Mouse (Mus musculus) heart, adult 9 months (tissue): Measurements from ENCODE around the gene Sgce.
"Not testable (repeated sequence)": the region's sequence is repeated elsewhere in the genome, so short reads cannot be mapped to it uniquely, and the experiment has no call there.

Experiments used
- DNase-seq, 2 experiments: peaks; one replicate each; pipeline ENCODE4 v3.0.0; 2022; ENCODE audit warnings: low spot score in 2 of 2

The Sgce gene

DNA sequence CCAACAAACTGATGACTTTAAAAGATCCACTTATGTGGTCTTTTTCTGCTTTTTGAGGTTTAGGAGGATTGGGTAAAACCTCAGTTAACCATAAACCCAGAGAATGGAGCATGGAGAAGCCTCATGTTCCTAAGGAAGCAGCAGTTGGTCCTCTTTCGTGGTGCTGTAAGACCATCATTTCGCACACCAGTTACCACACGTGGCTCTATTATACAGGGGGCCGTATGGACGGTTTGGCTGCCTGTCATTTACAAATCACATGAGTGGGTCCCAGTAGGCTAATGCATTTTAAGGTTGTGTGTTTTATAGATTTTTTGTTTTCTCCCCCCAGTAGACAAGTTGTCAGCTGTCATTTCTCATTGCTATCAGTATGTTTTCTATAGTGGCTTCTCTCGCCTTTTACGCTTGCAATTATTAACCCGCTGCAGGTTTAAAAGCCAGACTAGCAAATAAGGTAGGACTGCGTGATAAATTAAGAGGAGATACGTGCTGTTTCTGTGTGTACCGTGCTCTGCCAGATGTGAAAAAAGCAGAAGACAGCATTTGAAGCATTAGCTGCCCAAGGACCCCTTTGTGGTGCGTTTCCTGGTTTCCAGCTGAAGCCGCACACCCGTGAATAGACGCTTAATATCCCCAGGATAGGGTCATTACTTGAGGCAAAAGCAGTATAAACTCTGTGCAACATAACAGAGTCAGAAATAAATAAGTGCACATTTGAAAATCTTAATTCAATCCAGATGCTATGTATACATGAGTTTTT lies 22.8 kb downstream of the Sgce start:
- no peak for DNase-seq

DNA sequence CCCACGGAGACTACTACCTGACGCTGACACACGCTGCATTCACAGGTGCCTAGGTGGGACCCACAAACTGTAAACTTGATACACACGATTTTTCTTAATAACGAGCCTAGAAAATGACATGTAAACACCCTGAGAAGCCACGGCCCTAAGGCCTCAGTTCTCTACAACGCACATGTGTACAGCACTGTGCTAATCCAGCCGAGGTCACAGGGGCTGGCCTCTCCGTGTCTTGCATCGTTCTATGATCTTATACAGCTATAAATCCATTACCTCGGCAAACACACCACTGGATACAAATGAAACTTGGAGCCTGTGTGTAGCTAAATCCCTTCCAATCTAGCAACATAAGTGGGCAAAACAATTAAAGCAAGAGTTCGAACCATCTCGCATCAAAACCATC lies 24.3 kb downstream of the Sgce start:
- no peak for DNase-seq

DNA sequence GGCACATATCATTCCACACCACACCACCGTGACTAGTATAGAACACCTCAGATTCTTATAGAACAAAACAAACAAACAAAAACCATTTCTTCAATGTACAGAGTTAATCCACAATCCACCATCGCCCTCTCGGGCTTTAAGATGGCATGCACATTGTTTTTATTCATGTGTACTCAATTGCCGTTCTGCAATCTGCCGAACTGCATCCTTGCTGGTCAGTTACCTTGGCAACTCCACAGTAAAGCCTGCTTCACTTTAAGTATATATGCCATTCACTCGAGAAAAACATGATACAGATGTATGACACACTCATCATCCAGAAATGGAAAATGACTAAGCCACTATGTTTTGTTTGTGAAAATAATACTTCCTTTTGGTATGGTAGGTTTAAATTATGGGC lies 24.9 kb downstream of the Sgce start:
- no peak for DNase-seq

DNA sequence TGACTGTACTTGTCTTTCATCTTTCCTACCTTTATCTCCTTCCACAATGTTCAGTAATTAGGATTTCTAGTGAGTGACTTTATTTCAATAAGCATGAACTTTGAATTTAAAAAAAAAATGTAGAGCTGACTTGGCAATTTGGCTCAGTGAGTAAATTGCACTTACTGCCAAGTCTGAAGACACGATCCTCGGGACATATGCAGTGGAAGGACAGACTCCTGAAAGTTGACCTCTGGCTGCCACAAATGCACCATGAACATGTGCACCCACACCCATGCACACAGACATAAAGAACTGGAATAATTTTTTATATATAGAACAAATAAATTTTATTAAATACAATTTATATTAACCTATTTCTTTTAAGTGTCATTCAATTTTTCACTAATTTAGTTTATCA lies 29.7 kb downstream of the Sgce start:
- no peak for DNase-seq

DNA sequence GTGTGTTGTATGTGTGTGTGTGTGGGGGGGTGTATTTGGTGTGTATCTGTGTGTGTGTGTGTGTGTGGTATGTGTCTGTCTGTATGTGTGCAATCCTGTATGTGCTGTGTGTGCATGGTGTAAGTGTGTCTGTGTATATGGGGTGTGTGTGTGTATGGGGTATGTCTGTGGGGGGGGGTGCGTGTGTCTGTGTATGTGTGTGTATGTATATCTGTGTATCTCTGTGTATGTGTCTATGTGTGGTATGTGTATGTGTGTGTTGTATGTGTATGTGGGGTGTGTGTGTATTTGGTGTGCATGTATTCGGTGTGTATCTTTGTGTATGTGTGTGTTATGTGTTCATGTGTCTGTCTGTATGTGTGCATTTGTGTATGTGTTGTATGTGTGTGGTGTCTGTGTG lies 30.8 kb downstream of the Sgce start:
- no peak for DNase-seq

DNA sequence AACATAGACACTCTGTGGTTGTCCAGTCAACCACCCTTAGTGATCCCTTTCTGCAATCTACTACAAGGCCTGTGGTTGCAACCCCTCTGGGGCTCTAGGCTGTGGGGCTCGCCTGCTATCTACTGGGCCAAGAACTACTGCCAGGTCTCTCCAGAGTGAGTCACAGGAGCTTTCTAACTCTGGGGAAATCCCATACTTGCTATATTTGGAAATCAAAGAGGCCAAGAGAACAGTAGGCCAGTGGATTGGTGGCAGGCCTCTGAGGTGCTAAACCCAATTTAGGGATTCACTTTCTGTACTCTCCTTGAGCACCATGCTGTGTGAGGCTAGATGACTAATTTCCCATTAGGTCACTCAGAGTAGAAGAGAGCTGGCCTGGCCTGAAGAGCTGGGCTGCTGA lies 38.0 kb downstream of the Sgce start:
- DNase-seq, result peak; percentile 30

DNA sequence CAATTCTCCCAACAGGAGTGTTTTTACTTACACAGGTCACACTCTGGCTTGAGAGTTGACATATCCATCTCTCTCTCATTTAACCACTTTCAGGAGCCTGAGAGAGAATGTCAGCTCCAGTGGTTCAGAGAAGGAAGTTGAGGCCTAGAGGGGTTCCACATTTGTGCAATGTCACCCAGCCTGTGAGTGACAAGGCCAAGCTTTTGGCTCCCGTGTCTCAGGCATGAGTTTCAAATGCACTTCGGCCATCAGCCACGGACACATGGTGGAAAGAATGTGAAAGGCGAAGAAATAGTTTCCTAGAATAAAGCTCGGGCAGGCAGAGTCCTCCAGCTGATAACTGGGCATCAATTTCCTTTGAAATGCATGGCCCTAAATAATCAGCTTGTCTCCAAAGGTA lies 40.6 kb downstream of the Sgce start:
- DNase-seq, result no peak

DNA sequence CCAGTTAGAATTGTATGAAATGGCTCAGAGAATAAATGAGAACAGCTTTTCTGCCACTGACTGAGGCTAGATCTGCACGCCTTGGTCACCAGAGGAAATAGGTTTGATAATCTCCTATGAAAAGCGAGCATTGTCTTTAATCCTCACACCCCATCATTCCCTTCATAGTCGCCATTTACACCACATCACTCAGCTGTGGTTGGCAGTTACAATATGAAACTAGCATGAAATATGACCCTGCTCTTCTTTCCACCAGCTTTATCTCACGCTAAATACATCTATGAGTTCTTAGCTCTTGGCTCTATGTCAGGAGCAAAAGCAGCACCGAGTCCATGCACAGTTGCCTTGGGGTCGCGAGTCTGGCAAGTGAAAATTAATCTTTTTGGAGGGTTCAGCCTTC lies 43.1 kb downstream of the Sgce start:
- no peak for DNase-seq

DNA sequence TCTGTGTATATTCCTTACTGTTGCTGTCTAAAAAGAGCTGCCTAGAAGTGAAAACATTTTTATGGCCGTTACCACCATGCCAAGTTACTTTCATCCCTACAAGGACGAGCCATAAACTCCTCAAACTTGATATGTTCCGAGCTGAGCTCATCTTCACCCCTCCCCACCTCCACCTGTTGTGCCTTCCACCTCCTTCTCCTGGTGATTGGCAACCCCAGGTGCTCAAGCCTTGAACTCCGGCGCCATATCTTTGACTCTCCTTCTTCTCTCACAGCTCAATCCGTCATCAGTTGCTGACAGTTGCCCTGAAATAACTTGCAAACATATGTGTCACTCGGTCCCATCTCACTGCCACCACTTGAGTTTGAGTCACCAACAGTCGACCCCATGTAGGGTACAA lies 45.4 kb downstream of the Sgce start:
- DNase-seq, result no peak

DNA sequence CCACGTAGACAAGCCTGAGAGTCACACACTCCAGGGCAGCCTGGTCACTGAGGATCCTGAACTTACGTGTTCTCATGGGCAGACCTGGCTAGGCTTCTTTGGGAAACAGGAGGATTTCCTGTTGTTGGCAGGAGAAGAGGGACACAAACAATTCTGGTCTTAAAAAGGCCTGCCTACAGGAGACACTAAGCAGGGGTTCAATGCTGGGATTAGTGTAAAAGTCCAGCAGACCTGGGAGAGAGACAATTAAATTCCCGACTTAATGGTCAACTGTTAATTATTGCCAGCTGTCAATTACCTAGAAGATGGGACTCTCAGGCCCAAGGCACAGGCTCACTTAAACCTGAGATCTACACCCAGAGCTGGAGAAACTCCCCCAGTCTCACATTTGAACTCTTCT lies 51.2 kb downstream of the Sgce start:
- DNase-seq, result no peak

DNA sequence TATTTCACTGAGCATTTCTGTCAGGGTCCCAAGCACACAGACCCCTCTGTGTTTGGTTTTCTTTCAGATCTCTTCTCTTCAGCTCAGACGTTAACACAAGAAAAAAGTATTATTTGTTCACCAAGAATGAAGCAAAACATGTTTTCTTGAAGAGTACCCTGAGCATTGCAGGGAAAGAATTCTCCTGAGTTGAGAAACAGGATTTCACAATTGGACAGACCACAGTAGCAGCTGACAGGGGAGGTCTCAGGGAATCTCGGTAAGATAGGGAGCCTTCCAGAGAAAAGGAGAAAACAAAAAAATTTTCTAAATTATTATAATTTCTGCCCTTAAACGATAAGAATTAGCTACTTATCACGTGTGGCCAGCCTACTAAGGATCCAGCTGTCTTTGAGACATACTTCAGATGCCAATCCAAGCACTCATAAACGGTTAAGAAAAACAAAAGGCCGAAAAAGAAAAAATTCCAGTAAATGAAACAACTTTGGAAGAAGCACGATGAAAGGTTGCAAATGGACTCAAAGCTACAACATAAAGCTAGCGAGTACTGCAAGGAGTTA lies 52.3 kb downstream of the Sgce start:
- peak in 1 of 2 experiments; percentile 6 for DNase-seq

DNA sequence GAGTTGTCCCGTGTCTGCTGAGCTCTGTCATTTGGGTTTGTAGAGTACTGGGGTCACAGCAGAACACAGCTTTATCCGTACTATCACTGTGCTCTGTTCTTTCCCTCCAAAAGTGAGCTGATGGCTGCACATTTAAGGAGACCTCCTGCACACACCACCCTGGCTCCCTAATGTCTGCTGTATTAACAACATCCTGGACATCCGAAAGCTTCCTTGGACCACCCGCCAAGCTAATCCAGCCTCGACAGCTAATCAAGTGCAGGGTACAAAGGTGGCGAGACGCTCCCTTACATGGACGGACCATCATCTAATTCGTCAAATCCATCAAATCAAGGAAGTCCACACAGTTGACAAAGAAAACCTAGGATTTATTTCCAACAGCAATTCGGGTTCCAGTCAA lies 53.5 kb downstream of the Sgce start:
- DNase-seq, result no peak

DNA sequence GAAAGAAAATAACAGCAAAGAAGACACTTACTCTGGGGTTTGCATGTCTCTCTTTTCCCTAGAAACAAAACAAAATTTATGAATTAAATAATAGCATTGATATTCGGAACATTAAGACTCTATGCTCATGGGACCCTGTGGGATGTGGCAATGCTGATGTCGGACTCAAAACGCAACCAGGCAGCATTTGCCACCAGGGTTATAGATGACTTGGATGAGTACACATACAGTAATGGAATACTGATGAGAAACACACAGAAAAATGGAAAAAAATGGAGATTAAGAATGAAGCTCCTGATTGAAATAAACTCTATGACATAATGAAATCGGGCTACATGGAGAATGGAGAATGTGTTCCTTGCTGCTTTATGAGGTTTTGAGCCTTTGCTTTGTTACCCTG lies 56.6 kb downstream of the Sgce start:
- DNase-seq, result no peak

DNA sequence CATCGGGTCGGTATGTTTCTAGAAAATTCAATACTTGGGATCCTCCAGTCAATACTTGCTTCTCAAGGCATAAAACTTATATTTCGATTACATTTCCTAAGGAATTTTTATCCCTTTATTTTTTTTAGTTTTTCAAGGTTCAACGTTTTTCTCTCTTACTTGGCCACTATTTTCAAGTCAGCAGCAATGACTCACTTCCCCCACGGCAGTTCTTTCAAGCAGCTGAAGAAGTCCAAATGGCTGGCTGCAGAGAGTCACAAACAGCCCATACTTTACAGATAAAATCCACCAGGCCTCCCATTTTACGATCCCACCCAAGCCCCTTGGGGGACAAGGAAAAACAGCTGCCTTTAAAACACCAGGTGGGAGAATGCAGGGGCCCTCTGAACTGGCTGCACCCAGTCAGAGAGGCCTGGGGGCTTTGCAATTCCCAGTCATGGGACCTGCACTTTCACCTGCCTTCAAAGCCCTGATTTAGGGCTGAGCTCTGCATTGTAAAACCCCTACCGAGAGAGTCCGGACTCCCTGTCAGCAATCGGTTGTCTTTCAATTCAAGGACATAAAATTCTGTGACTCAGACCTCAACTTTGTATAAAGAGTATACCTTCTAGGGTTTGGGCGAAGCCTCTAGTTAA lies 62.2 kb downstream of the Sgce start:
- no peak for DNase-seq

DNA sequence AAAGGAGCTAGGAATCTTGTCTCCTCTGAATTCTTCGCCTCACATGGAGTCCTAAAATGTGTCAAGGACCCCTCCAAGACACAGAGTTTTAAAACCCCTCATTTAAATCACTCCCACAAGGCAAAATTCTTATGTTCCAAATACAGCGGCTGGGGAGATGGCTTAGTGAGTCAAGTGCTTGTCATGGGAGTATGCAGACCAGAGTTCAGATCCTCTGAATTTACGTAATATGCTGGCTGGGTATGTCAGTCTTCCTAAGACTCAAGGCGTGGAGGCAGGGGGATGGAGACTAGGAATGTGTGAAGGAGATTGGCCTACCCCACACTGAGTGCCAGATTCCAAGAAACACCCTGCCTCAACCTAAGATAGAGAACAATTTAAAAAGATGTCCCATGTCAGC lies 66.4 kb downstream of the Sgce start:
- DNase-seq, result no peak

DNA sequence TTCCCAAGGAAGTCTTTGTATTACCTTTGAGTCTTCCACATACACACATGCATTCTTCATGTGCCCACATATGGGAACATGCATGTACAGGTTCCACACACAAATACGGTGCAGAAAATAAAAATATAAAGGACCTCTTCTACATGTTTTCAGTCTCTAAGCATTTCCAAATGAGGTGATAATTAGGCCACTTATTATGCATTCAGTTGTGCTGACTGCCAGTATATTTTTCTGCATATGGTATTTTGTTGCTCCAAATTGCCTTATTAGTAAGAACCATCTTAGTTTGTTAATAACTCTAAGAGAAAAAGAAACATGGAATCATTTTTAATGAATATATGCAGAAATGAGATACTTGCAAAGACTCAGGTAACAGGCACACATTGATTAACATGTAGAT lies 67.0 kb downstream of the Sgce start:
- DNase-seq, result no peak

DNA sequence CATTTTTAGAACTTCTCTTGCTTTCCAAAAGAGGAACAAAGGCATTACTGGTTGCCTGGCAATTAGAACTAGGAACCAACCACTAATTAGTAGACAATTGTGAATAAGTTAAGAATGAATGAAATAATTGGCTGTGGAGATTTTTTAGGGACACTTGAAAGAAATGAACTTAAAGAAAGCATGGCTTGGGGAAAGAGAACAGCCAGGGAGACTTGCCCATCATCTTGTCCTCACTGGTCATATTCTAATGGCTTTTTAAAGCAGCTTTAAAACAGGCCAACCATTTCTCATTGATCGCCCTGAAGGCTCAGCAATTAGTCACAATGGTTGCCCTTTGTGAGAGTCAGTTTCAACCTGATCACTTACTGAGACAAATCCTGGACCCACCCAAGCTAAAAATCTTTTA lies 69.6 kb downstream of the Sgce start:
- DNase-seq, result no peak

DNA sequence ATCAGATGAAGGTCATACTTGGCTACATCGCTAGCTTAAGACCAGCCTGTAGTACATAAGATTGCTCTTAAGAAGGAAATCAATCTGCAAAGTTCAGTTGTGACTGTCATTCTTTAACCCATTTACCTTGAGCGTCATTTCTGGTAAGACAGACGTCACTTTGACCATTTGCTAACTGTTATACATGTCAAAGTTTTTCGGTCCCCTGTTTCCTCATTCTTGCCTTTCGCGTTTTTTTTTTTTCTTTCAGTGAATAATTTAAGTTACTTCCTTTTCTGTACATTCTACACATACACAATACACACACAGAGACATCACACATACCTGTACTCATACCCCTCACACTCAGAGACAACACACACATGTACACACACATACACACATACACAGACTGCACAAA lies 81.9 kb downstream of the Sgce start:
- no peak for DNase-seq

DNA sequence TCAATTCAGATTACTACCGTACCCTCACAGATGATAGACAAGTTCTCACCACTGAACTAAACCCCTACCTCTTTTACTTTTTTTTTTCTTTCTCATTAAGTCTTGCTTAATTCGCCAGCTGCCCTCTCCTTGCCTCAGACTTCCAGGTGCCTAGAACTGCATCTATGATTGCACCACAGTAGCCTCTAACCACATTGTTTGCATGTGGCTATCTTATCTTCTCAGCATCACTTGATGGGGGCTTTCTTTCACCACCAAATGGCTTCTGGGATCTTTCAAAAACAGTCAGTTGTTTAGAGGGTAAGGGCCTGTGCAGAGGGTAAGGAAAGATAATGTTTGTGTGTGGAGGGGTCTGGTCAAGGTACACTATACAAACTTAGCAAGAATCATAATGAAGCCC lies 82.7 kb downstream of the Sgce start:
- DNase-seq, result no peak

DNA sequence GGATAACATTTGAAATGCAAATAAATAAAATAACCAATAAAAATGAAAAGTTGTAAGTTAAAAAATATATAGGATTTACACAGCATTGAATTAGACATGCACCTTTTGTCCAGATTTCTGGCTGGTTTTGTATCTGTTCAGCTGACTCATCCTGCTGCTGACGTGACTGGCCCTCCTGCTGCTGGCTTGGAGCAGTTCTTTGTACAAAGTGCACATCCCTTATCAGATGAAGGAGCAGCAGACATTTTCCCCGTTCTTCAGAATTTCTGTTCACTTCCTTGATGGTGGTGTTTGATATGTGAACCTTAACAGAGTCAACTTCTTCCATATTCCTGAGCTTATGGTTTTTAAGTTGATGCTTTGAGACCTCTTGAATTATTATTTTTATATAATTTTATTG lies 83.5 kb downstream of the Sgce start:
- DNase-seq, result no peak

DNA sequence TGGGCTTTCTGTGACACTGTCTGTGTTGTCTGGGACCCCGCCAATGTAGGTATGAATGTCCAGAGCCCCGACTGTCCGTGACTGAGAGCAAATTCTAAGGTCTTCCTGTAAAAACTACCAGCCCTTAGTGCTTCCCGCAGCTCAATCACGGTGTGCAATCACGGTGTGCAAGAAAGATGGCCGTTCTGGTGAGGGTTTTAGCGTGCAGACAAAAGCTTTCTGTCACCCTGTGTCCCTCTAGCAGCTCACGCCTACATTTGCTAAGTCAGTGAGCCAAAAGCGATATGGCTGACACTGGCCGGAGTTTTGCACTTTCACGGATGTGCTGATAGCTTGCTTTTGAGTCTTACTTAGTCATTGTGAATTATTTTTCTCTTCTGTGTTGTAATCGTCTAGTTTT lies 88.1 kb downstream of the Sgce start:
- no peak for DNase-seq

DNA sequence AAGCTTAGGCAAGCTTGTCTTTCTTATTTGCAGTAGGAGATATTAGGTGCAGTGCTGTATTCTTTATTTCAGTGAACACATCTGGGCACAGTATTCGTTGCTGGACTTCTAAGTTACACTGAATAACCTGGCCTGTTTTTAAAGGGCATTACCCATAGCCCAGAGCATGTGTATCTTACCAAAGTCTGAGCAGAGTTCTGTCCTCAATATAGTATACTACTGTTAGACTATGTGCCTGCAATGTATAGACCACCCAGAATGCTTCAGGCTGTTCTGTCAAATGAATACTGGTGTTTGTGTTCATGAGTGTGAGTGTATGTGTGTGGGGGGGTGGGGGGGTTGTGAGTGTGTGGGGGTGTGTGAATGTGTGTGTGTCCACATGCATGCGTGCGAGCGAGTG lies 91.1 kb downstream of the Sgce start:
- no peak for DNase-seq

DNA sequence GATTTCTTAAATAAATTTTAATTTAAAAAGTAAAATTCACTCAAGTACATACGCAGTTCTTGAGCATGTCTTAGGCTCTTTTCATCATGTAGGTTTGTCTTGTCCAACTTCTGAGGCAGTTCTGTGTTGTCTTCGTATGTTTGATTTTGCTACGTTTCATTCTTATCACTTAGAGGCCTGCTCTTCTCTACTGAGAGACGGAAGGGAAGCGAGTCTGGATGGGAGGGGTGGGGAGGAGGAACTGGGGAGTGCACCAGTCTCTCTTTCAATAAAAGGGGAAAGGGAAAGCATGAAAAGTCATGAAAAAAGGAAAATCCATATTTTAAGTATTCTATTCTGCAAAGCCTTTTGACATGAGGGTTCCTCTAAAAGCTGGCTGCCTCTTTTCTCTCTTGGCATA lies 91.5 kb downstream of the Sgce start:
- DNase-seq, result no peak

DNA sequence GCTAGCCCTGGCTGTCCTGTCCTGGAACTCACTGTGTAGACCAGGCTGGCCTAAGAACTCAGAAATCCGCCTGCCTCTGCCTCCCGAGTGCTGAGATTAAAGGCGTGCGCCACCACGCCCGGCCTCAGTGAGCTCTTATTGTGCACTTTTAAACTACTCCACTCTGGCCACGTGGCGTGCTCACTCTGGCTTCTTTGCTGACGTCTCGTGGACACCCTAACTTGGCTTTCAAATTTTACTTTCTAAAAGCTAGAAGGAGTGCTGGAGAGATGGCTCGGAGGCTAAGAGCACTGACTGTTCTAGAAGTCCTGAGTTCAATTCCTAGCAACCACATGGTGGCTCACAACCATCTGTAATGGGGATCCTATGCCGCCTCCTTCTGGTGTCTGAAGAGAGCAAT lies 93.3 kb downstream of the Sgce start:
- not testable (repeated sequence) for DNase-seq
